Mouse (Mus musculus): ENCODE data around the gene Fxyd5. TPM values are rescaled to one million over a fixed set of nuclear protein-coding genes. Genes with fewer than 3 reads are reported as not detected.

The Fxyd5 gene
- polyA plus RNA-seq, 2 experiments: 10.1 to 20.4 TPM

DNA sequence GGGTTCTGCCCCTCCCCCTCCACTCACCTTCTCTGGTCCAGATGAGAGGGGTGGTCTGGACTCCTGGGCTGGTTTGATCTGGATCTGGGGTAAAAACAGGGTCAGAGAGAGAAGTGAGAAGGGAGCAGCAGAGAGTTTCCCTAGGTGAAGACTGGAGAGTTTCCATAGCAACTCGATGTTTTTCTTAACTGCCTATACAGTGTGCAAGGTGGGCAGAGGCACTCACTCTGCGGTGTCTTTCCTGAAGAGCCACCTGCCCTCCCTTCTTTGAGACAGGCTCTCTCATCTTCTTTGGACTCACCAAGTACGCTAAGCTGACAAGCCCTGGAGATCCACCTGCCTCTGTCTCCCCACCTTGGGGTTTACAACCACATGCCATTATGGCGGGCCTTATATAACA lies 3.3 kb downstream of the Fxyd5 start:
- WGBS (ENCODE audit: insufficient replicate concordance): 80% methylated on average over 4 of the region's 4 CpGs
- no peak for TF ChIP-seq EP300 (IDR thresholded peaks at IDR 0.05; ENCODE audit: low read depth)
- TF ChIP-seq CTCF (IDR thresholded peaks at IDR 0.05; ENCODE audit: low read depth): no peak
- H3K36me3 ChIP-seq (replicated peaks; ENCODE audit: control insufficient read depth, insufficient read depth, low read depth): no peaks in the 10 kb centered on the region

DNA sequence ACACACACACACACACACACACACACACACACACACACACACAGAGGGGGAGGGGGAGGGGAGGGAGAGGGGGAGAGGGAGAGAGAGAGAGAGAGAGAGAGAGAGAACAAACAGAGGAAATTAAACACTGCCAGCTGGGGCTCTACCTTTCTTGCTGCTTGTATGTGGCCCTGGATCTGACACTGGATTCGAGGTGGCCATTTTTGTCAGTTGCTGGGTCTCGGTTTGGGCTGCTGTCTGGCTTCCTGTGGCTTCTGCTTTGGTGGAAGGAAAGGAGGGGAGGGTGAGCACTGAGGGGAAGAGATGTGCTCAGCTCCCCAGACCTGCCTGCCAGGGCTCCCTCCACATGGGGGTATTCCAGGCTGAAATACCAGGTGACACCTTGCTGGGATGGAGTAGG lies 4.6 kb downstream of the Fxyd5 start:
- ATAC-seq (ENCODE audit: insufficient read depth): no peak
- 17% methylated on average over 2 of the region's 2 CpGs for WGBS (ENCODE audit: insufficient replicate concordance)
- H3K4me2 ChIP-seq (ENCODE audit: low read depth): no peak overlapping the region
- H3K27ac ChIP-seq: no peak overlapping the region
- no peak for DNase-seq (ENCODE audit: low read depth in 3 of 3, low spot score in 3 of 3)
- H3K27me3 ChIP-seq (ENCODE audit: control insufficient read depth, insufficient read depth, low read length): no peaks in the 10 kb centered on the region; the same call in 1 of the 2 replicates
- H3K9me3 ChIP-seq (ENCODE audit: control insufficient read depth, low read length): no peaks in the 10 kb centered on the region
- TF ChIP-seq EP300 (IDR thresholded peaks at IDR 0.05; ENCODE audit: low read depth) (no peak), CTCF (IDR thresholded peaks at IDR 0.05; ENCODE audit: low read depth) (no peak)
- H3K4me3 ChIP-seq (ENCODE audit: insufficient read depth in 1 of 2, low read depth in 2 of 2, low read length in 2 of 2): no peak overlapping the region
- H3K9ac ChIP-seq (replicated peaks): no peak overlapping the region
- H3K4me1 ChIP-seq (replicated peaks; ENCODE audit: control insufficient read depth in 2 of 2, insufficient read depth in 2 of 2, low read length in 1 of 2): peaks cover 0 to 13% of the 10 kb centered on the region in 2 experiments; a peak in 2 of 4 replicates
- H3K36me3 ChIP-seq (replicated peaks; ENCODE audit: control insufficient read depth, insufficient read depth, low read depth): no peaks in the 10 kb centered on the region

More for the DNA sequence above, 3.3 kb downstream of the Fxyd5 start:
- Histone ChIP-seq H3K9me3 (ENCODE audit: control insufficient read depth, low read length) (no peaks in the 10 kb centered on the region), H3K27me3 (ENCODE audit: control insufficient read depth, insufficient read depth, low read length) (no peaks in the 10 kb centered on the region; the same call in 1 of the 2 replicates), H3K4me1 (replicated peaks; ENCODE audit: control insufficient read depth in 2 of 2, insufficient read depth in 2 of 2, low read length in 1 of 2) (peaks cover 0 to 7% of the 10 kb centered on the region in 2 experiments; a peak in 2 of 4 replicates), H3K4me2 (ENCODE audit: low read depth) (no peak overlapping the region), H3K9ac (replicated peaks) (no peak overlapping the region), H3K27ac (no peak overlapping the region), H3K4me3 (ENCODE audit: insufficient read depth in 1 of 2, low read depth in 2 of 2, low read length in 2 of 2) (no peak overlapping the region)
- DNase-seq (ENCODE audit: low read depth in 3 of 3, low spot score in 3 of 3) (no peak), ATAC-seq (ENCODE audit: insufficient read depth) (no peak)

GRCm38 (mm10) chr7:31036917-31037316 lies 5.4 kb downstream of the Fxyd5 start:
- WGBS (ENCODE audit: insufficient replicate concordance): 47% methylated on average over 7 of the region's 7 CpGs

DNA sequence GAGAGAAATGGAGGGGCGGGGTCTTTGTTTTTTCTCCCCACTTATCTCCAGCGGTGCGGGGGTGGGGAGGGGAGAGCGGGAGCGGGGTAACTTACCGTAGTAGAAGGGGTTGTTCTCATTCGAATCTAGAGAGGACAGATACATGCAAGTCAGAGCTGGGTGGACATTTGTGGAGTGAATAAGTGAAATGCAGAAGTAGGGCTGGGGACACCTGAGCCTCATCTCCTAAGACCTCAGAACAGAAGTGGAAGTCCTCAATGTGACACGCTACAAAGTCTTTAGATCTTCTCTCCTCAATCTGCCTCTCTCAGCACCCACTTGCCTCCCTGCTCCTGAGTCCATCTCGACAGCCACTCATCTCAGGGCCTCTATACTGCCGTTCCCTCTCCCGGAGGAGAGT lies 7.0 kb downstream of the Fxyd5 start:
- TF ChIP-seq EP300 (IDR thresholded peaks at IDR 0.05; ENCODE audit: low read depth) (no peak), CTCF (IDR thresholded peaks at IDR 0.05; ENCODE audit: low read depth) (no peak)
- DNase-seq (ENCODE audit: low read depth in 3 of 3, low spot score in 3 of 3): no peak
- Histone ChIP-seq H3K4me3 (ENCODE audit: insufficient read depth in 1 of 2, low read depth in 2 of 2, low read length in 2 of 2) (no peak overlapping the region), H3K4me2 (ENCODE audit: low read depth) (no peak overlapping the region), H3K9me3 (ENCODE audit: control insufficient read depth, low read length) (no peaks in the 10 kb centered on the region), H3K4me1 (replicated peaks; ENCODE audit: control insufficient read depth in 2 of 2, insufficient read depth in 2 of 2, low read length in 1 of 2) (peaks cover 0 to 17% of the 10 kb centered on the region in 2 experiments; a peak in 2 of 4 replicates), H3K27me3 (ENCODE audit: control insufficient read depth, insufficient read depth, low read length) (no peaks in the 10 kb centered on the region), H3K36me3 (replicated peaks; ENCODE audit: control insufficient read depth, insufficient read depth, low read depth) (no peaks in the 10 kb centered on the region), H3K27ac (no peak overlapping the region), H3K9ac (replicated peaks) (no peak overlapping the region)
- ATAC-seq (ENCODE audit: insufficient read depth): no peak
- WGBS (ENCODE audit: insufficient replicate concordance): 63% methylated on average over 11 of the region's 11 CpGs

More at GRCm38 (mm10) chr7:31036917-31037316, 5.4 kb downstream of the Fxyd5 start:
- Histone ChIP-seq H3K4me3 (ENCODE audit: insufficient read depth in 1 of 2, low read depth in 2 of 2, low read length in 2 of 2) (no peak overlapping the region), H3K36me3 (replicated peaks; ENCODE audit: control insufficient read depth, insufficient read depth, low read depth) (no peaks in the 10 kb centered on the region), H3K4me2 (ENCODE audit: low read depth) (no peak overlapping the region), H3K27me3 (ENCODE audit: control insufficient read depth, insufficient read depth, low read length) (no peaks in the 10 kb centered on the region; the same call in 1 of the 2 replicates), H3K4me1 (replicated peaks; ENCODE audit: control insufficient read depth in 2 of 2, insufficient read depth in 2 of 2, low read length in 1 of 2) (peaks cover 0 to 17% of the 10 kb centered on the region in 2 experiments; a peak in 2 of 4 replicates), H3K27ac (no peak overlapping the region), H3K9ac (replicated peaks) (no peak overlapping the region), H3K9me3 (ENCODE audit: control insufficient read depth, low read length) (no peaks in the 10 kb centered on the region)
- DNase-seq (ENCODE audit: low read depth in 3 of 3, low spot score in 3 of 3) (no peak), ATAC-seq (ENCODE audit: insufficient read depth) (no peak)
- TF ChIP-seq CTCF (IDR thresholded peaks at IDR 0.05; ENCODE audit: low read depth): no peak
- TF ChIP-seq EP300 (IDR thresholded peaks at IDR 0.05; ENCODE audit: low read depth): no peak

DNA sequence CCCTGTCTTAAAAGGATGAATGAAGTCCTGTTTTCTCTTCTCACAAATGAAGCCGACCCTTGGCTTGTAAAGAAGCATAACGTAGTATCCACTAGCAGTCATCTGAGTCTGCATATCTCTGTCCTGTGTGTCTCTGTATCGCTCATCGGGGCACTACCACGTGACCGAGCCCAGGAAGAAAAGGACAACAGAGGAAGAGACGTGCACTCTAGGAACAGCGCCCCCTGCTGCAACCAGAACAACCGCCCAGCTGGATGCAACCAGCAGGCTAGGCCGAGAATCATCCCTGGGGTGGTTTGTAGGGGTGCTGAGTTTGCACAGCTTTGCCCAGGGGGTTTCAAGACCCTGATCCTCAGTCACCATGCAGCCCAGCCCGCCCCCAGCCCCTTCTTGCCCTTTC lies 7.5 kb downstream of the Fxyd5 start:
- ATAC-seq (ENCODE audit: insufficient read depth): no peak

More for the DNA sequence above, 7.5 kb downstream of the Fxyd5 start:
- peaks cover 0 to 17% of the 10 kb centered on the region in 2 experiments; a peak in 2 of 4 replicates for H3K4me1 ChIP-seq (replicated peaks; ENCODE audit: control insufficient read depth in 2 of 2, insufficient read depth in 2 of 2, low read length in 1 of 2)
- no peaks in the 10 kb centered on the region for H3K36me3 ChIP-seq (replicated peaks; ENCODE audit: control insufficient read depth, insufficient read depth, low read depth)
- H3K4me3 ChIP-seq (ENCODE audit: insufficient read depth in 1 of 2, low read depth in 2 of 2, low read length in 2 of 2): no peak overlapping the region
- H3K4me2 ChIP-seq (ENCODE audit: low read depth): no peak overlapping the region
- H3K27me3 ChIP-seq (ENCODE audit: control insufficient read depth, insufficient read depth, low read length): no peaks in the 10 kb centered on the region
- peak; percentile 72 for TF ChIP-seq CTCF (IDR thresholded peaks at IDR 0.05; ENCODE audit: low read depth)
- no peak for TF ChIP-seq EP300 (IDR thresholded peaks at IDR 0.05; ENCODE audit: low read depth)
- no peak overlapping the region for H3K9ac ChIP-seq (replicated peaks)
- H3K27ac ChIP-seq: no peak overlapping the region
- 42% methylated on average over 11 of the region's 11 CpGs for WGBS (ENCODE audit: insufficient replicate concordance)
- no peaks in the 10 kb centered on the region for H3K9me3 ChIP-seq (ENCODE audit: control insufficient read depth, low read length)
- no peak for DNase-seq (ENCODE audit: low read depth in 3 of 3, low spot score in 3 of 3)
